Mouse (Mus musculus) liver, embryonic 14 days (tissue): ENCODE measurements around the gene Thrsp. TPM values are rescaled to one million over a fixed set of nuclear protein-coding genes. Genes with fewer than 3 reads are reported as not detected.

Experiments
- polyA plus RNA-seq: library from polyadenylated mRNA; depleted of rRNA; stranded (reverse); fragments of >200 nt; gene quantifications from 2 replicates; pipeline ENCODE4 v1.2.3, GENCODE M21; 2012; rRNA removed

The Thrsp gene
- polyA plus RNA-seq = 0.03 and 0.05 TPM in 2 replicates

GRCm38 (mm10) chr7:97416906-97417777 is at the start of gene Thrsp:
Gene Thrsp (minus strand): TSS chr7:97417730.

GRCm38 (mm10) chr7:97451023-97451422 is 33.5 kb upstream of the Thrsp start, which contains the start of gene Kctd14:
Gene Kctd14 (plus strand): TSS chr7:97451323.

GRCm38 (mm10) chr7:97399960-97400715 is 17.4 kb downstream of the Thrsp start, which contains the start of gene Ndufc2:
Gene Ndufc2 (plus strand): TSS chr7:97400003.

Other genes starting within 250 kb of the Thrsp start
- gene Usp35, start 85.7 kb downstream of the Thrsp start, polyA plus RNA-seq = 0.28 and 0.35 TPM in 2 replicates
- 0.70 and 0.75 TPM in 2 replicates for gene Kctd21, start 85.4 kb downstream of the Thrsp start, polyA plus RNA-seq
- 21.4 and 25.6 TPM in 2 replicates for gene Alg8, start 46.1 kb downstream of the Thrsp start, polyA plus RNA-seq
- gene Ndufc2, start 17.7 kb downstream of the Thrsp start, polyA plus RNA-seq = 101 and 117 TPM in 2 replicates
- 8.6 and 10.5 TPM in 2 replicates for gene Kctd14, start 33.6 kb upstream of the Thrsp start, polyA plus RNA-seq
- 23.2 and 25.9 TPM in 2 replicates for gene Ints4, start 63.2 kb upstream of the Thrsp start, polyA plus RNA-seq
- gene Aamdc, start 161.8 kb upstream of the Thrsp start, polyA plus RNA-seq = 10.7 and 11.4 TPM in 2 replicates
- gene Rsf1, start 162.2 kb upstream of the Thrsp start, polyA plus RNA-seq = 3.4 and 3.7 TPM in 2 replicates